Mouse (Mus musculus) lung, postnatal 4 days (tissue): ENCODE data around the gene Bloc1s4.

ENCODE experiments used
- DNase-seq, 2 experiments: peaks; one replicate each; pipeline ENCODE4 v3.0.0; 2021

The Bloc1s4 gene

GRCm38 (mm10) chr5:36748536-36749061 is at the start of gene Bloc1s4:
Gene Bloc1s4, minus strand, starts transcription at chr5:36748650.
- DNase-seq = peak; percentile 92

DNA sequence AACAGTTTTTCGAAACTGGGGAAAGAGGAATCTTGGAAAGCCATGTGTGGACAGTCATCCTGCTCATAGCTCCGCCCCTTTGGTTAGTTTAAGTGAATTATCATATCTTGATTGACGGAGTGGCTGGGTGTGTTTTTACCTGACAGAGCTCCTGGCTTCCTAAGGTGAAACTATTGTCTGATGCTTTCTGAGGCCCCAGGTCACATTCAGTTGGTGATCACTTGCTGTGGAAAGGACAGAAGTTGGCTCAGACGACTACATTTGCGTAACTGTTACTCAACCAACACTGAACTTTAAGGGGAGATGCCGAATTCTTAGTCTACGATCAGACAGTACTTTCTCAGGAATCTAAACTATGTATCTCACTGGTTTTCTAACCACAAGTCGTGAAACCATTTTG is 48.8 kb upstream of the Bloc1s4 start:
- no peak for DNase-seq

GRCm38 (mm10) chr5:36796296-36797014 is 48.0 kb upstream of the Bloc1s4 start, which contains the start of gene Mrfap1:
Gene Mrfap1, minus strand, starts transcription at chr5:36796772.
- peak; percentile 96 for DNase-seq

DNA sequence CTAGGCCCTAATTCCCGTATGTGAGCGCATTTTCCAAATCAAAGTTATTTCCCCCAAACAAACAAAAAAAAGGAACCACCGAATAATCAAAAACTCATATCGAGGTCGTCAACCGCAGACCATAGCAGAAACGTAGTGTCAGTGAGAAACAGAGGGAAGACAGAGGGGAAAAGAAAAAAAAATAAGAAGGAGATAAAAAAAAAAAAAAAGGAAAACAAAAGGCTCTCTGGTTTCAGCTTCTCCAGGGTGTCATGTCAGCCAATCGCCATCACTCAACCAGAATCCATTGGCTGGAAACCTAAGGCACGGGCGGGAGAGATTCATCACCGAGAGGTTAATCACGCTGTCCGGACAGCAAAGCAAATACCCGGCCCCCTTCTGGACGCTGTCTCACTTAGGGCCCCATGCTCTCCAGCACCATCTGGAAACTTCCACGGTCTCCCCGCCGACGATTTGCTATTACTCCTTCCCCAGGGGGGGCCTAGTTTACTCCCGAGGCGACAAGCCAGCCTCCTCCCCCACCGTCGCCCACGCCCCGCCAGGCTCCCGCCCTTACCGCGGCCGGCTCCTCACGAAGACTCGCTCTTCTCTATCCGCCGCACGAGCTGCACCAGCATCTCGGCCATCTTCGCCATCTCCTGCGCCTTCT is 47.3 kb upstream of the Bloc1s4 start:
- DNase-seq = peak; percentile 77 to 79

- DNase-seq = no peak
Measured at GRCm38 (mm10) chr5:36791861-36792260, 43.4 kb upstream of the Bloc1s4 start.

DNA sequence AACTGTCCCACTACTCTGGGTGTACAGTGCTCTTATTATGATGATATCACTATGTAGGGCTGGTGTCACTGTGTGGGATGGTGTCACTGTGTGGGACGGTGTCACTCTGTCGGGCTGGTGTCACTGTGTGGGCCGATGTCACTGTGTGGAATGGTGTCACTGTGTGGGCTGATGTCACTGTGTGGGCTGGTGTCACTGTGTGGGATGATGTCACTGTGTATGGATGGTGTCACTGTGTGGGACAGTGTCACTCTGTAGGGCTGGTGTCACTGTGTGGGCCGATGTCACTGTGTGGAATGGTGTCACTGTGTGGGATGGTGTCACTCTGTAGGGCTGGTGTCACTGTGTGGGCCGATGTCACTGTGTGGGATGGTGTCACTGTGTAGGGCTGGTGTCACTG is 37.6 kb upstream of the Bloc1s4 start:
- no peak for DNase-seq

DNA sequence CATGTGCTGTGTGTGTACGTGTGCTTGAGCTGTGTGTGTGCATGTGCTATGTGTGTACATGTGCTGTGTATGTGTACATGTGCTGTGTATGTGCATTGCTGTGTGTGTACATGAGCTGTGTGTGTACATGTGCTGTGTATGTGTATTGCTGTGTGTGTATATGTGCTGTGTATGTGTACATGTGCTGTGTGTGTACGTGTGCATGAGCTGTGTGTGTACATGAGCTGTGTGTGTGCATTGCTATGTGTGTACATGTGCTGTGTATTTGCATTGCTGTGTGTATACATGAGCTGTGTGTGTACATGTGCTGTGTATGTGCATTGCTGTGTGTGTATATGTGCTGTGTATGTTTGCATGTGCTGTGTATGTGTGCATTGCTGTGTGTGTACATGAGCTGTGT is 31.1 kb upstream of the Bloc1s4 start:
- no peak for DNase-seq

DNA sequence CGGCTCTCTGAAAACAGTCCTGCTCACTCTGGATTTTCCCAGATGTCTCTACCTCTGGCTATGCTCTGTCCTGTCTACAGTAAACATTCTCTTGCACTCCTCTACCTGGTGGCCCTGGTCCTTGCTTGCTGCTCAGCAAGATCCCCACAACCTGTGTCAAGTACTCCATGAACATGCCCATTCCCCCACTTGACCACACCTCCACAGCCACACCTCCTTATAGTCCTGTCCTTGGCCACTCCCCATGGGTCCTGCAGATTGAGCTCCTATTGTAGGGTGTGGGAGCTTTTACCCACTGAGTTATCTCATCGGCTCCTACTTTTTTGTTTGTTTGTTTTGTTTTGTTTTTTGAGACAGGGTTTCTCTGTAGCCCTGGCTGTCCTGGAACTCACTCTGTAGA is 30.5 kb upstream of the Bloc1s4 start:
- no peak for DNase-seq

GRCm38 (mm10) chr5:36777186-36777585 is 28.7 kb upstream of the Bloc1s4 start:
- DNase-seq = no peak

- DNase-seq = no peak
Measured at GRCm38 (mm10) chr5:36776021-36776575, 27.6 kb upstream of the Bloc1s4 start.

GRCm38 (mm10) chr5:36775317-36775716 is 26.9 kb upstream of the Bloc1s4 start:
- no peak for DNase-seq

GRCm38 (mm10) chr5:36772586-36772985 is 24.1 kb upstream of the Bloc1s4 start:
- DNase-seq = no peak

DNA sequence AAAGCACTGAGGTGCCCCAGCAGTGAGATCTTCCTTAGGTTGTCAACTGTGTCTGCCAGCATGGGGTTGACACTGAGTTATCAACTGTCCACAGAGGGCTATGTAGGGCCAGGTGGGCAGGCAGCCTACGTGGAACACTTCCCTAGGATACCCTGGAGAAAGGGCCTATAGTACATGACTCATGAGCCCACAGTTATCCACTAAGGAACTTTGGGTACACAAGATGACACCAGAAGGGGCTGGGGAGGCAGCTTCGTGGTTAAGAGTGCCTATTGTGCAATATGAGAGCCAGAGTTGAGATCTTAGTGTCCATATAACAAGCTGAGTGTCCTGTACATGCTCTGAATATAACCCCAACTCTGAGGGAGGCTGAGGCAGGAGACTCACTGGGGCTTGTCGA is 21.2 kb upstream of the Bloc1s4 start:
- DNase-seq = no peak

- no peak for DNase-seq
Measured at GRCm38 (mm10) chr5:36766958-36767703, 18.7 kb upstream of the Bloc1s4 start.

DNA sequence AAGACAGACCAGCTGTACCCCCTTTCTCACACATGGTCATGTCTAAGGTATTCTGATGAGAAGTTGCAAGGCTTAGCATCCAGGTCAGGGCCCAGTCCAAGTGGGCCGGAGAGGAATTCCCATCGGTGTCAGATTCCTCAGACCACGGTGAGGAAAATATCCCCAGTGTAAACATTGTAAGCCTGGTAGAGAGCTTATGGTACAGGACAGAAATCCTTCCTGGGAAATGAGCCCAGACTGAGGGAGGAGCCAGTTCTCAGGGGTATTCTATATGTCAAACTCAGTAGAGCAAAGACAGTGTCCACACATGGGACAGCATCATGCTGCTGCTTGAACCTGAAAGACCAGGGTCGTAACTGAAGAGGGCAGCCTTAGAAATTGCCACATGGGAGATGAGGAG is 11.4 kb upstream of the Bloc1s4 start:
- no peak for DNase-seq

- no peak for DNase-seq
Measured at GRCm38 (mm10) chr5:36757033-36757432, 8.6 kb upstream of the Bloc1s4 start.

DNA sequence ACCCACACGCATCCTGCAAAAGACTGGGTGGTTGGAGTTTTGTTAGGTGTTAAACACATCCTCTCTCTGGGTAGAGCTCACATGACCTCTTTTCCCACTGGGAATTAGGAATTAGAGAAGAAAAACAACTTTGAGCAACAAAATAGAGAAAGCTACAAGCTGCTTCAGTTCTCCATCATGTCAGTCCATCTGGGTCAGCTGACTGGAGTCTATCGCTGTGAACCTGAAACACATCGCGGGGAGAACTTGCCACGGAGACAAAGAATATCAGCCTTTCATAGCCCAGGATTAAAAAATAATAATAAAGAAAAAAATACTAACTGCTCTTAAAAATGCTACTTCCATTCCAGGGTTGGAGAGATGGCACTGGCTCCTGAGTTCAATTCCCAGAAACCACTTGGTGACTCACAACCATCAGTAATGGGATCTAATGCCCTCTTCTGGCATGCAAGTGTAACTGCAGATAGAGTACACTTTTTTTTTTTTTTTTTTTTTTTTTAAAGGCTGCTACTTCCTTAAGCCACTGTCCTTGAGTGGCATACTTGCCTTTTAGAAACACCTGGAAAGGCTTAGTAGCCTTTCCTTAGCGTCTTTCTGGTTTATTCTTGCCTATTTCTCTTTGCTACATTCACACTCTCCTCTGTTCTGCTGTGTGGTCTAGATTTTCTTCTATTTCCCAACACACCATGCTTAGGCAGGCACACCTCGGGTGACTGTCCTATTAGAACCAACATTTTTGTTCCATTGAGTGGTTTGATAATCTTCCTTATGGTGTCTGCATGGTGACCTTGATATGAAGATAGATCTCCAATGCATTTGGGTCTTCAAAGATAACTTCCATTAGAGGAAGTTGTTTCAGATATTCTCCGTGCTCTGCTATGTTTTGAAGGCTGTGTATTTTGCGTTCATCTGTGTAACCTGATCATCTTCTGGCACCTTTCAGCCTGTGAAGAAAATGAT is 1.9 kb upstream of the Bloc1s4 start:
- DNase-seq = no peak

DNA sequence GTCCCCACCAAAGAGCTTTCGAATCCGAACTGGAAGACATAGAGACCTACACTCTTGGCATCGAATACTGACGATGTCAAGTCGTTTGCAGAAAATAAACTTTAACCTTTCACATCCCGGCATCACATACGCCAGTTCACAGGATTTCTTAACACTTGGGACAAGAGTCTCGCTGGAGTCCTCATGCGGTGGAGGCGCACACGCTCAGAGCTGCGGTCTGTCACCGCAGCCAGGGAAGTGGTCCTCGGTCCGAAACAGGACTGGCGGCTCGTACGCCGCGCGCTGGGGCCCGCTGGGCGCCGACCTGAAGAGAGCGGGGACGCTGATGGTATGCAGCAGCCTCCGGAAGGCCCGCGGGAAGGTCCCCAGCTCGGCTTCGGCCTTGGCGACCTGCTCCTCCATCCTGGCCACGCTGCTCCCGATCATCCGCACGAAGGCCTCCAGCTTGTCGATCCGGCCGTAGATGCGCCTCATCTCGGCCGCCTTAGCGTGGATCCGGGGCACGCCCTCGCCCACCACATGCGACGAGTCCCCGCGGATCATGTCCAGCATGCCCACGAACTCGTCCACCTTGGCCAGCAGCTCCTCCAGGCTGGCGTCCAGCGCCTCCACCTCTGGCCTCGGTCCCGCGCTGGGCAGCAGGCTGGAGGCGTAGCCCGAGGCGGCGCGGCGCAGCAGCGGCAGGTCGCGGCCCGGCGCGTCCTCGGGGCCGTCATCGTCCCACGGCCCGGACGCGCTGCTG is 485 bp downstream of the Bloc1s4 start:
- no peak for DNase-seq

- no peak for DNase-seq
Measured at GRCm38 (mm10) chr5:36747071-36747470, 1.4 kb downstream of the Bloc1s4 start.

GRCm38 (mm10) chr5:36742126-36742848 is 6.2 kb downstream of the Bloc1s4 start:
- peak; percentile 53 to 87 for DNase-seq

- peak in 1 of 2 experiments; percentile 36 for DNase-seq
Measured at GRCm38 (mm10) chr5:36739829-36740228, 8.6 kb downstream of the Bloc1s4 start.
